Mouse (Mus musculus) kidney, adult 2 months (tissue): Measurements from ENCODE around the gene Hc. TPM values are rescaled to one million over a fixed set of nuclear protein-coding genes. Genes with fewer than 3 reads are reported as not detected.

ENCODE experiments used
- DNase-seq: peaks from one replicate; pipeline ENCODE4 v3.0.0; 2021
- H3K27ac ChIP-seq: fragments of 200-500 bp; 2 replicates; pipeline ENCODE4 v1.5.1; 2012; ENCODE audit warnings: low read depth, low read length, control low read depth, inconsistent platforms; ENCODE audit not compliant: insufficient read depth
- H3K27me3 ChIP-seq: fragments of 200-500 bp; replicated peaks from 2 replicates; pipeline ENCODE4 v1.6.1; 2012; ENCODE audit warnings: mild to moderate bottlenecking, moderate library complexity, low read length, inconsistent platforms; ENCODE audit not compliant: control insufficient read depth, insufficient read depth
- H3K36me3 ChIP-seq: fragments of 200-500 bp; 2 replicates; pipeline ENCODE4 v1.6.1; 2012; ENCODE audit warnings: mild to moderate bottlenecking, moderate library complexity, low read length, inconsistent platforms; ENCODE audit not compliant: control insufficient read depth, insufficient read depth
- H3K4me1 ChIP-seq: fragments of 200-500 bp; 2 replicates; pipeline ENCODE4 v1.6.1; 2011; ENCODE audit warnings: low read length; ENCODE audit not compliant: control insufficient read depth, insufficient read depth
- H3K4me3 ChIP-seq: fragments of 200-500 bp; 2 replicates; pipeline ENCODE4 v1.5.1; 2011; ENCODE audit warnings: mild to moderate bottlenecking, low read depth, low read length, control low read depth; ENCODE audit not compliant: insufficient read depth
- CTCF ChIP-seq: fragments of 200-500 bp; conservative IDR thresholded peaks from 2 replicates; pipeline ENCODE4 v1.5.1; 2011; ENCODE audit warnings: low read depth, mild to moderate bottlenecking, control low read depth, low read length, moderate library complexity, mixed read lengths; ENCODE audit not compliant: insufficient read depth, insufficient read length
- POLR2A ChIP-seq: fragments of 200-500 bp; IDR thresholded peaks from one replicate; pipeline ENCODE4 v1.6.1; 2011; ENCODE audit warnings: low read depth, low read length, control low read depth
- WGBS: fragments of 180-500 bp; shearing (Covaris S2); methylation state at CpG from one replicate; pipeline ENCODE4 v1.1.7; 2018; 5-methylcytosine and 5-hydroxymethylcytosine counted together
- polyA plus RNA-seq: library from polyadenylated mRNA; depleted of rRNA; stranded (reverse); fragments of >200 nt; gene quantifications from 2 replicates; pipeline ENCODE4 v1.2.3, GENCODE M21; 2012

Gene Hc
- polyA plus RNA-seq, 1 experiment, result 0.13 TPM

GRCm38 (mm10) chr2:35103558-35103957 is 42.3 kb upstream of the Hc start:
- TF ChIP-seq POLR2A (no peak), CTCF (no peak)
- no peak overlapping the region for H3K27ac ChIP-seq
- WGBS, result 61% methylated on average over 5 of the region's 5 CpGs

GRCm38 (mm10) chr2:35102777-35103176 is 41.5 kb upstream of the Hc start:
- H3K4me1 ChIP-seq, result 0 out of 2 replicates have a peak, but pooled peaks cover 2% of the 10 kb centered on the region
- no peak overlapping the region for H3K27ac ChIP-seq
- TF ChIP-seq CTCF, result no peak
- TF ChIP-seq POLR2A, result no peak
- DNase-seq, result no peak
- no peak overlapping the region for H3K4me3 ChIP-seq
- H3K27me3 ChIP-seq, result no peaks in the 10 kb centered on the region
- H3K36me3 ChIP-seq, result no peaks in the 10 kb centered on the region

More at GRCm38 (mm10) chr2:35103558-35103957, 42.3 kb upstream of the Hc start:
- no peak for DNase-seq
- Histone ChIP-seq H3K4me3 (no peak overlapping the region), H3K4me1 (0 out of 2 replicates have a peak, but pooled peaks cover 2% of the 10 kb centered on the region), H3K27me3 (no peaks in the 10 kb centered on the region), H3K36me3 (no peaks in the 10 kb centered on the region)

- Histone ChIP-seq H3K27me3 (no peaks in the 10 kb centered on the region), H3K4me3 (no peak within 1 kb of the TSS), H3K27ac (no peak within 1 kb of the TSS), H3K4me1 (0 out of 2 replicates have a peak, but pooled peaks cover 2% of the 10 kb centered on the region), H3K36me3 (no peaks in the 10 kb centered on the region)
- TF ChIP-seq POLR2A, result no peak
- TF ChIP-seq CTCF, result no peak
- no peak for DNase-seq
- 97% methylated on average over 3 of the region's 3 CpGs for WGBS
These were observed 40.2 kb upstream of the Hc start, which contains the start of gene AI182371 for GRCm38 (mm10) chr2:35101443-35101842. Gene AI182371, minus strand, starts transcription at chr2:35101543.

GRCm38 (mm10) chr2:35100529-35100928 is 39.3 kb upstream of the Hc start:
- Histone ChIP-seq H3K27ac (no peak overlapping the region), H3K36me3 (no peaks in the 10 kb centered on the region), H3K4me3 (no peak overlapping the region), H3K4me1 (0 out of 2 replicates have a peak, but pooled peaks cover 2% of the 10 kb centered on the region), H3K27me3 (no peaks in the 10 kb centered on the region)
- TF ChIP-seq CTCF (no peak), POLR2A (no peak)
- 78% methylated on average over 6 of the region's 6 CpGs for WGBS
- DNase-seq, result no peak

DNA sequence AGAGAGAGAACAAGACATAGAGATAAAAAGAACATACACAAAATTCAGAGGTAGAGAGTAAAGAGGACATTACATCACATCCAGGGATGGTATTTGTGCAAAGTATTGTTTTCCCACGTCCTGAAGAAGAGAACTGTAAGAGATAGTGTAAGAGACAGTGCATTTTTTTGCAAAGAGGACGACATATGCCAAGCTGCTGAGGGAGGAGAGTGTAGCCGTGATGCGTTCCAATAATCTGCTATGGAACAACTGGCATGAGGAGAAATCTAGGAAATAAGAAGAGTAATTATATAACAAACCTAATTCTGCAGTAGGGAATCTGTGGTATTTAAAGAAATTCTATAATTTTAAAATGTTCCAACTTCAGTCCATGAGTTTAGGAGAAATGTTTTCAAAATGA is 26.2 kb upstream of the Hc start:
- no peak for TF ChIP-seq CTCF
- no peak for TF ChIP-seq POLR2A

GRCm38 (mm10) chr2:35079166-35079565 is 17.9 kb upstream of the Hc start:
- no peak for TF ChIP-seq CTCF
- no peak for TF ChIP-seq POLR2A
- no peak for DNase-seq
- H3K36me3 ChIP-seq, result no peaks in the 10 kb centered on the region
- no peaks in the 10 kb centered on the region for H3K27me3 ChIP-seq
- H3K27ac ChIP-seq, result no peak overlapping the region
- H3K4me1 ChIP-seq, result no peaks in the 10 kb centered on the region
- WGBS, result 57% methylated on average over 6 of the region's 6 CpGs
- H3K4me3 ChIP-seq, result no peak overlapping the region

More for the DNA sequence above, 26.2 kb upstream of the Hc start:
- WGBS, result 74% methylated on average over 4 of the region's 4 CpGs
- Histone ChIP-seq H3K4me1 (no peaks in the 10 kb centered on the region), H3K27ac (no peak overlapping the region), H3K36me3 (no peaks in the 10 kb centered on the region), H3K4me3 (no peak overlapping the region), H3K27me3 (no peaks in the 10 kb centered on the region; the same call in 1 of the 2 replicates)
- no peak for DNase-seq

DNA sequence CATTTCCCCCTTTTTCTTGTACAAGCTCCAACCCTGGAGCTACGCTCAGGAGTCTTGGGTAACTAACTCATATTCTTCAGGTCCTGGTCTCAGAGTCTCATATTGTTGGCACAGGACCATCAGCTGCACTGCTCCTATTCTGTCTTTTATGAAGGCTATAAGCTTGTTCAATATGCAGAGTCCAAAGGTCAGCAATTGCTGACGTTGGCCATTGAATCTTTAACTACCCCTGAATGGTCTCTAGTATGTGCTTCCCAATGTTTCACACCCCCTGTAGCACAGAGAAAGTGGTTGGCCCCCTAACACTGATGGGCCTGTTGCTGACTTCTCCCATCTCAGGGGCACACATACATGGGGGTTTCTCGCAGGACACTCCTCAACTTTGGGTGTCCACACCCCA is 13.1 kb upstream of the Hc start:
- no peaks in the 10 kb centered on the region for H3K36me3 ChIP-seq
- no peak for DNase-seq
- no peaks in the 10 kb centered on the region for H3K4me1 ChIP-seq
- TF ChIP-seq CTCF (no peak), POLR2A (no peak)
- no peaks in the 10 kb centered on the region for H3K27me3 ChIP-seq
- WGBS, result 84% methylated on average over 3 of the region's 3 CpGs
- no peak overlapping the region for H3K27ac ChIP-seq
- H3K4me3 ChIP-seq, result no peak overlapping the region

- Histone ChIP-seq H3K27ac (no peak overlapping the region), H3K27me3 (no peaks in the 10 kb centered on the region), H3K36me3 (no peaks in the 10 kb centered on the region), H3K4me3 (no peak overlapping the region), H3K4me1 (no peaks in the 10 kb centered on the region)
- no peak for DNase-seq
- no peak for TF ChIP-seq CTCF
- WGBS, result 71% methylated on average over 2 of the region's 2 CpGs
These were observed 11.3 kb upstream of the Hc start for GRCm38 (mm10) chr2:35072547-35072946.
